Mouse (Mus musculus) MEL (cell line): ENCODE measurements around the gene Gm20388. TPM values are rescaled to one million over a fixed set of nuclear protein-coding genes. Genes with fewer than 3 reads are reported as not detected.
"Not testable (repeated sequence)": the region's sequence is repeated elsewhere in the genome, so short reads cannot be mapped to it uniquely, and the experiment has no call there.

ENCODE experiments used
- DNase-seq: peaks from one replicate; pipeline ENCODE4 v3.0.0; 2011; ENCODE audit warnings: low read depth, low spot score
- H3K27ac ChIP-seq: 2 replicates; pipeline ENCODE4 v1.5.1; 2012; ENCODE audit warnings: low read depth, mild to moderate bottlenecking, control low read depth, low read length, moderate library complexity; ENCODE audit not compliant: control insufficient read depth
- H3K27me3 ChIP-seq, 2 experiments: fragments of 150-350 bp in 1 of 2; sonication (generic) in 1 of 2; 2 replicates each; pipeline ENCODE4 v1.6.1; 2012; ENCODE audit warnings: low read length in 2 of 2, mild to moderate bottlenecking in 2 of 2, improper control_type of control experiment in 1 of 2, moderate library complexity in 1 of 2; ENCODE audit not compliant: insufficient read depth in 2 of 2, control insufficient read depth in 1 of 2
- H3K36me3 ChIP-seq, 2 experiments: 2 replicates each; pipeline ENCODE4 v1.6.1; 2012 to 2014; ENCODE audit warnings: low read length in 2 of 2, improper control_type of control experiment in 1 of 2, inconsistent platforms in 1 of 2, mild to moderate bottlenecking in 1 of 2; ENCODE audit not compliant: insufficient read depth in 2 of 2, control insufficient read depth in 1 of 2
- H3K4me1 ChIP-seq, 2 experiments: fragments of 150-350 bp in 1 of 2; sonication (generic) in 1 of 2; 2 replicates each; pipeline ENCODE4 v1.6.1; 2012; ENCODE audit warnings: low read length in 2 of 2, improper control_type of control experiment in 1 of 2, mild to moderate bottlenecking in 1 of 2; ENCODE audit not compliant: insufficient read depth in 2 of 2, control insufficient read depth in 1 of 2
- H3K4me3 ChIP-seq, 2 experiments: fragments of 150-350 bp in 1 of 2; sonication (generic) in 1 of 2; 2 replicates each; pipeline ENCODE4 v1.5.1; 2012; ENCODE audit warnings: low read depth in 2 of 2, low read length in 2 of 2, mild to moderate bottlenecking in 2 of 2, moderate library complexity in 2 of 2, control low read depth in 1 of 2, improper control_type of control experiment in 1 of 2; ENCODE audit not compliant: control insufficient read depth in 1 of 2, insufficient read depth in 1 of 2
- H3K79me2 ChIP-seq: 2 replicates; pipeline ENCODE4 v1.6.1; 2012; ENCODE audit warnings: mild to moderate bottlenecking, low read length, moderate library complexity; ENCODE audit not compliant: control insufficient read depth, poor library complexity, insufficient read depth
- H3K9ac ChIP-seq: 2 replicates; pipeline ENCODE4 v1.6.1; 2012; ENCODE audit warnings: low read depth, mild to moderate bottlenecking, control low read depth, low read length, moderate library complexity; ENCODE audit not compliant: control insufficient read depth, poor library complexity, severe bottlenecking
- H3K9me3 ChIP-seq: fragments of 150-350 bp; sonication (generic); replicated peaks from 2 replicates; pipeline ENCODE4 v1.6.1; 2012; ENCODE audit warnings: mild to moderate bottlenecking, low read length, improper control_type of control experiment, moderate library complexity; ENCODE audit not compliant: insufficient read depth
- CHD1 ChIP-seq: IDR thresholded peaks from 2 replicates; pipeline ENCODE4 v1.6.1; 2012; ENCODE audit warnings: low read depth, mild to moderate bottlenecking, inconsistent platforms, low read length, improper control_type of control experiment
- CTCF ChIP-seq, 3 experiments: IDR thresholded peaks in 2 of 3; conservative IDR thresholded peaks in 1 of 3; 2 replicates each; pipeline ENCODE4 v1.5.1; 2011 to 2012; ENCODE audit warnings: low read length in 3 of 3, low read depth in 2 of 3, mild to moderate bottlenecking in 2 of 3, improper control_type of control experiment in 1 of 3, inconsistent platforms in 1 of 3, mixed read lengths in 1 of 3, moderate library complexity in 1 of 3; ENCODE audit not compliant: control insufficient read depth in 1 of 3, insufficient read depth in 1 of 3, poor library complexity in 1 of 3, severe bottlenecking in 1 of 3
- E2F4 ChIP-seq: IDR thresholded peaks from 2 replicates; pipeline ENCODE4 v1.6.1; 2011; ENCODE audit warnings: low read depth, low read length, improper control_type of control experiment, borderline replicate concordance
- EP300 ChIP-seq, 2 experiments: IDR thresholded peaks; 2 replicates each; pipeline ENCODE4 v1.6.1; 2011; ENCODE audit warnings: improper control_type of control experiment in 2 of 2, low read length in 2 of 2, low read depth in 1 of 2, mild to moderate bottlenecking in 1 of 2
- GATA1 ChIP-seq: IDR thresholded peaks from 2 replicates; pipeline ENCODE4 v1.6.1; 2011; ENCODE audit warnings: low read depth, low read length, improper control_type of control experiment
- HCFC1 ChIP-seq: IDR thresholded peaks from 2 replicates; pipeline ENCODE4 v1.6.1; 2012; ENCODE audit warnings: low read depth, mild to moderate bottlenecking, inconsistent platforms, low read length, improper control_type of control experiment, moderate library complexity
- MAX ChIP-seq: IDR thresholded peaks from 2 replicates; pipeline ENCODE4 v1.6.1; 2011; ENCODE audit warnings: low read length, improper control_type of control experiment
- MAZ ChIP-seq: IDR thresholded peaks from 2 replicates; pipeline ENCODE4 v1.6.1; 2012; ENCODE audit warnings: low read depth, mild to moderate bottlenecking, inconsistent platforms, low read length, improper control_type of control experiment
- POLR2AphosphoS2 ChIP-seq: IDR thresholded peaks from 2 replicates; pipeline ENCODE4 v1.6.1; 2011; ENCODE audit warnings: low read length, improper control_type of control experiment
- RAD21 ChIP-seq: IDR thresholded peaks from 2 replicates; pipeline ENCODE4 v1.6.1; 2011; ENCODE audit warnings: mild to moderate bottlenecking, low read depth, low read length, improper control_type of control experiment
- SIN3A ChIP-seq: IDR thresholded peaks from 2 replicates; pipeline ENCODE4 v1.6.1; 2012; ENCODE audit warnings: low read length, improper control_type of control experiment, inconsistent platforms
- SMC3 ChIP-seq: IDR thresholded peaks from 2 replicates; pipeline ENCODE4 v1.6.1; 2011; ENCODE audit warnings: low read depth, low read length, improper control_type of control experiment
- TAL1 ChIP-seq: IDR thresholded peaks from 2 replicates; pipeline ENCODE4 v1.6.1; 2012; ENCODE audit warnings: mild to moderate bottlenecking, inconsistent platforms, low read length, moderate library complexity, mixed read lengths
- TCF12 ChIP-seq: IDR thresholded peaks from 2 replicates; pipeline ENCODE4 v1.6.1; 2014; ENCODE audit warnings: low read depth, mild to moderate bottlenecking, inconsistent platforms, low read length, improper control_type of control experiment, moderate library complexity
- ZNF384 ChIP-seq: IDR thresholded peaks from 2 replicates; pipeline ENCODE4 v1.6.1; 2012; ENCODE audit warnings: low read depth, mild to moderate bottlenecking, inconsistent platforms, low read length, improper control_type of control experiment
- polyA plus RNA-seq, 2 experiments: library from polyadenylated mRNA; stranded (reverse) in 1 of 2; unstranded in 1 of 2; fragments of >175 nt in 1 of 2; fragments of >200 nt in 1 of 2; gene quantifications; 2 replicates each; pipeline versions ENCODE4 v1.2.1 to v1.2.4; 2012; ENCODE audit warnings: low replicate concordance in 2 of 2, low read depth in 1 of 2; ENCODE audit not compliant: insufficient read length in 2 of 2, insufficient read depth in 1 of 2, missing spikeins in 1 of 2
- total RNA-seq: library from RNA; depleted of rRNA; stranded (reverse); fragments of 300-350 nt; gene quantifications from 2 replicates; pipeline ENCODE4 v1.2.3, GENCODE M21; 2012

The Gm20388 gene
- total and polyA plus RNA-seq, 3 experiments: 11.1 to 17.8 TPM; not detected in 1

DNA sequence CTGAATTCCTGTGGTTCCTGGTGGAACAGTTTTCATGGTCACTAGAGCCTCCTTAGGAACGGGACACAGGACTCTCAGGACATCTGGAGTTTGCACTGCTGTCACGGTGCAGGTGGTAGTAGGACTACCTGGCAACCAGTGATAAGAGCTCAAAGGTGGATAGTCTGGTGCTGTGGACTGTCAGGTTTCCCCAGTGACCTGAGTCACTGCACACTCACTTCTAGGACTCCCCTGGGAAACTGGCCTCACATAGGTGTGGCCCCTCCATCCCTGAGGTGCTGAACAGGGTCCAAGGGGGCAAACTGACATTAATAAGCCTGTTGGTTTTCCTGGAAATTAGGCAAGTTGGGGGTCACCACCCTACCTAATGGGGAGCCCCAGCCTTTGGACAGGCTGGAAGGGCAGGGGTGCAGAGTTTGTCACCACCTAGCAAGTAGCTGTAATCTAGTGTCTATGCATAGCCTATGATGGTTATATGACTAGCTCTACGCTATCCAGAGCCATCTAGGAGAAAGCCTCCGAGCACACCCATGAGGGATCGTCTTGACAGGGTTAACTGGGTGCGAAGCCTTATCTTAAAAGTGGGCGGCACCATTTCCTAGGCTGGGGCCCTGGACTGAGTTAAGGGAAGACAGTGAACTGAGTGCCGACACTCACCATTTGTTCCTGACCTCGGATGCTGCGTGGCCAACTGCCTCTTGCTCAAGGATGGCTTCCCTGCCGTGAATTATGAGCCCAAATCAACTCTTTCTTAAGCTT is 769.2 kb downstream of the Gm20388 start:
- peak; percentile 76 for DNase-seq
- Histone ChIP-seq H3K9ac (no peak overlapping the region), H3K9me3 (no peaks in the 10 kb centered on the region), H3K36me3 (peaks cover 0 to 5% of the 10 kb centered on the region in 2 experiments; a peak in 2 of 4 replicates), H3K4me1 (peaks cover 0 to 9% of the 10 kb centered on the region in 2 experiments; a peak in 2 of 4 replicates), H3K27ac (no peak overlapping the region), H3K4me3 (no peak overlapping the region; a peak in 1 of 4 replicates), H3K79me2 (no peaks in the 10 kb centered on the region), H3K27me3 (no peaks in the 10 kb centered on the region)
- peak; percentile 52; the same call in 1 of the 2 replicates for TF ChIP-seq SIN3A
- TF ChIP-seq E2F4: no peak
- TF ChIP-seq TCF12: 0 out of 2 replicates have a peak, but pooled peaks have one; percentile 8
- 0 out of 2 replicates have a peak, but pooled peaks have one; percentile 13 for TF ChIP-seq TAL1
- TF ChIP-seq ZNF384: 0 out of 2 replicates have a peak, but pooled peaks have one; percentile 2
- peak in 1 of 2 experiments; percentile 24; a peak in 1 of 4 replicates for TF ChIP-seq EP300 (IDR thresholded peaks at IDR 0.05; ENCODE audit: low read depth in 1 of 2, low read length in 2 of 2)
- TF ChIP-seq MAZ: peak; percentile 41; the same call in 1 of the 2 replicates
- TF ChIP-seq MAX: peak; percentile 92
- no peak for TF ChIP-seq CHD1
- TF ChIP-seq POLR2AphosphoS2: no peak
- 0 out of 2 replicates have a peak, but pooled peaks have one; percentile 30 for TF ChIP-seq HCFC1
- peak; percentile 80 for TF ChIP-seq GATA1

DNA sequence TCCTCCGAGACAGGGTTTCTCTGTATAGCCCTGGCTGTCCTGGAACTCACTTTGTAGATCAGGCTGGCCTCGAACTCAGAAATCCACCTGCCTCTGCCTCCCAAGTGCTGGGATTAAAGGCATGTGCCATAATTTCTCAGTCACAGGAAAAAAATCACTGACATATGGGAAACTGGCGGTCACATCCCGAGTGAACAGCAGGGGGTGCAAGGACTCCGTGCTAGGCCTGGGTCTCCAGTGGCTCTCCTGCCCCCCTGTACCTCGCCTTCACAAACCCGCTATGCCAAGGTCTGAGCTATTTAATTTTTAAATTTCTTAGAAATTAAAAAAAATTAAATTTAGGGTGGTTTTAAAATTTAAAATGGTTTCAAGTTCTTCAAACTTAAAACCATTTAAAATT is 769.8 kb downstream of the Gm20388 start:
- not testable (repeated sequence) for H3K79me2 ChIP-seq, H3K9me3 ChIP-seq, H3K27me3 ChIP-seq, H3K4me3 ChIP-seq, H3K36me3 ChIP-seq, H3K4me1 ChIP-seq, H3K27ac ChIP-seq, H3K9ac ChIP-seq
- peak; percentile 49 for TF ChIP-seq RAD21
- peak; percentile 30 to 73 (median 51) for TF ChIP-seq CTCF (IDR thresholded peaks at IDR 0.05 in 2 of 3, conservative IDR thresholded peaks at IDR 0.05 in 1 of 3; ENCODE audit: control insufficient read depth in 1 of 3, insufficient read depth in 1 of 3, low read depth in 2 of 3, low read length in 3 of 3, poor library complexity in 1 of 3, severe bottlenecking in 1 of 3)
- TF ChIP-seq SMC3: peak; percentile 50
- DNase-seq: peak; percentile 32
